Mouse (Mus musculus) urinary bladder, adult 2 months (tissue): ENCODE results near the gene 2210418O10Rik. TPM values are rescaled to one million over a fixed set of nuclear protein-coding genes. Genes with fewer than 3 reads are reported as not detected.
"Not testable (repeated sequence)": the region's sequence is repeated elsewhere in the genome, so short reads cannot be mapped to it uniquely, and the experiment has no call there.

Experiments
- DNase-seq: peaks from one replicate; pipeline ENCODE4 v3.0.0; 2022; ENCODE audit warnings: low spot score
- polyA plus RNA-seq: library from polyadenylated mRNA; depleted of rRNA; stranded (reverse); fragments of >200 nt; gene quantifications from 2 replicates; pipeline ENCODE4 v1.2.3, GENCODE M21; 2012; rRNA removed

Gene 2210418O10Rik
- polyA plus RNA-seq = 4.3 and 15.3 TPM in 2 replicates

GRCm38 (mm10) chr2:176226269-176226668, at the start of gene 2210418O10Rik:
2210418O10Rik (plus strand) TSS chr2:176226569.
- DNase-seq = not testable (repeated sequence)

GRCm38 (mm10) chr2:176248519-176248918, 22.1 kb downstream of the 2210418O10Rik start:
- DNase-seq = not testable (repeated sequence)

Other genes starting within 250 kb of the 2210418O10Rik start
- gene Gm2004, start 76.7 kb upstream of the 2210418O10Rik start, polyA plus RNA-seq = 1.9 and 5.8 TPM in 2 replicates
- not detected in 2 replicates for gene Gm11009, start 92.9 kb downstream of the 2210418O10Rik start, polyA plus RNA-seq
- 3.1 and 3.5 TPM in 2 replicates for gene Gm14435, start 197.0 kb downstream of the 2210418O10Rik start, polyA plus RNA-seq